Mouse (Mus musculus) adrenal gland, postnatal 10 days (tissue): Measurements from ENCODE around the gene Nfkbid. TPM values are rescaled to one million over a fixed set of nuclear protein-coding genes. Genes with fewer than 3 reads are reported as not detected.
A peak's percentile ranks its signal among the peaks of the same experiment; 100 is the strongest.
"Not testable (repeated sequence)": the region's sequence is repeated elsewhere in the genome, so short reads cannot be mapped to it uniquely, and the experiment has no call there.

Source experiments
- DNase-seq: peaks from one replicate; pipeline ENCODE4 v3.0.0; 2021; ENCODE audit warnings: mixed read lengths
- total RNA-seq, 2 experiments: library from RNA; stranded (reverse); gene quantifications; 2 replicates each; pipeline ENCODE4 v1.2.3; 2021

Gene Nfkbid
- total RNA-seq, 2 experiments from 2014 or later: 2.3 to 2.4 TPM

GRCm38 (mm10) chr7:30464816-30465300, 43.3 kb downstream of the Nfkbid start:
- no peak for DNase-seq

- peak; percentile 65 for DNase-seq
Observed at GRCm38 (mm10) chr7:30472411-30472810, 50.9 kb downstream of the Nfkbid start.

DNA sequence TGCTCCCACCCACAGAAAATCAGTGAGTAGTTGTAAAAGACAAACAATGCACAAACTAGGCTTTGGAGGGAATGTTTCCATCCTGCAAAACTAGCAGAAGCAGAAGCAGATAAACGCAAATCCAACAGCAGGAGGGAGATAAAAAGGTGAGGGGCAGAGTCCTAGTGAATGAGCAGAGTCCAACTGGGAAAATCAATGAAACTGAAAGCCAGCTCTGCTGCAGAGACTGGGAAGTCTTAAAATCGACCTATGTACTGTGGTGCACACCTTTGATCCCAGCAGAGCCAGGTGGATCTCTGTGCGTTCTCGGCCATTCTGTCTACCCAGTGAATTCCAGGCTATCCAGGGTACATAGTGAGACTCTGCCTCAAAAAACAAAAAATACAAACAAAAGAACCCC, 53.5 kb downstream of the Nfkbid start:
- no peak for DNase-seq

GRCm38 (mm10) chr7:30476136-30476535, 54.6 kb downstream of the Nfkbid start:
- not testable (repeated sequence) for DNase-seq

DNA sequence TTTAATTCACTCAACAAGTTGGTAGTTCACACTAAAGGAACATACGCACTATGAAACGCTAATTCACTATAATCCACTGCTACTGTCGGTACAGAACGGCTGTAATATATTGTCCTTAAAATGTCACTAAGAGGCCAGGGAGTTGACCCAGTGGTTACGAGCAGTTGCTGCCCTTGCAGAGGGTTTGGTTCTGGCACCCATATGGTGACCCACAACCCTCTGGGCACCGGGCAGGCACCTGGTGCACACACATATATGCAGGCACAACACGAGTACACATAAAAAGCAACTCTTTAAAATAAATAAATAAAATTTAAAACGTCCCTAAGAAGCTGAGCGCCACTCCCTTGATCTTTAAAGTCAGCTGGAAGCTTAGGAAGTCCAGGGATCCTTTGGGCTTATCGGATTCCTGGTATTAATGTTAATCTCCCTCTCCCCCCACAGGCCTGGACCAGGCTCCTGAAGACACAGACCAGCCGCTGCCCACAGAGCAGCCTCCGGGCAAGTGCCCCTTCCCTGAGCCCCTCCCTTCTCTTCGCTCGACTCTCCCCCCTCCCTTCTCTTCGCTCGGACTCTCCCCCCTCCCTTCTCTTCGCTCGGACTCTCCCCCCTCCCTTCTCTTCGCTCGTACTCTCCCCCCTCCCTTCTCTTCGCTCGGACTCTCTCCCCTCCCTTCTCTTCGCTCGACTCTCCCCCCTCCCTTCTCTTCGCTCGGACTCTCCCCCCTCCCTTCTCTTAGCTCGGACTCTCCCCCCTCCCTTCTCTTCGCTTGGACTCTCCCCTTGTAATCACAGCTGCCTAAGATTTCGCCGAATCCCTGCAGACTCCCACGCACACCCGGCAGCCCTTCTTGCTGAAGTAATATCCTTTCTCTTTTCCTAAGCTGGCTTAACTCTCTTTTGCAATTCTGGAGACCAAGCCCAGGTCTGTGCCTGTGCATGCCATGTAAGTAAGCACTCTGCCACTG, 56.2 kb downstream of the Nfkbid start:
- no peak for DNase-seq

Other genes with a start within 250 kb of the Nfkbid start
- 1,000 to 10,000 TPM; 1,474 to 1,616 TPM for gene Cox7a1, start 237.6 kb upstream of the Nfkbid start, total RNA-seq
- gene Capns1, start 222.9 kb upstream of the Nfkbid start, total RNA-seq: 100 to 1,000 TPM; 444 to 475 TPM
- gene Polr2i, start 189.8 kb upstream of the Nfkbid start, total RNA-seq: 100 to 1,000 TPM; 103 to 108 TPM
- gene Tbcb, start 189.5 kb upstream of the Nfkbid start, total RNA-seq: 10 to 100 TPM; 73.6 to 81.0 TPM
- gene Ovol3, start 186.0 kb upstream of the Nfkbid start, total RNA-seq: not detected
- gene Thap8, start 141.6 kb upstream of the Nfkbid start, total RNA-seq: under 1 TPM; 0.61 to 0.63 TPM
- gene Wdr62, start 141.3 kb upstream of the Nfkbid start, total RNA-seq: 10 to 100 TPM; 12.1 to 14.3 TPM
- gene Clip3, start 130.0 kb upstream of the Nfkbid start, total RNA-seq: 10 to 100 TPM; 31.6 to 36.5 TPM
- 10 to 100 TPM; 46.8 to 49.0 TPM for gene Alkbh6, start 113.0 kb upstream of the Nfkbid start, total RNA-seq
- gene Syne4, start 106.9 kb upstream of the Nfkbid start, total RNA-seq: 10 to 100 TPM; 17.6 to 22.3 TPM
- gene E130208F15Rik, start 100.0 kb upstream of the Nfkbid start, total RNA-seq: 1 to 10 TPM; 2.8 TPM
- 10 to 100 TPM; 17.9 to 19.7 TPM for gene Sdhaf1, start 97.8 kb upstream of the Nfkbid start, total RNA-seq
- 10 to 100 TPM; 13.2 to 15.1 TPM for gene Lrfn3, start 59.0 kb upstream of the Nfkbid start, total RNA-seq
- gene Tyrobp, start 8.0 kb upstream of the Nfkbid start, total RNA-seq: 10 to 100 TPM; 25.8 to 29.1 TPM
- 1 to 10 TPM; 3.7 to 4.9 TPM for gene Hcst, start 1.9 kb upstream of the Nfkbid start, total RNA-seq
- 10 to 100 TPM; 26.1 to 34.3 TPM for gene Aplp1, start 23.8 kb downstream of the Nfkbid start, total RNA-seq
- not detected for gene Kirrel2, start 36.0 kb downstream of the Nfkbid start, total RNA-seq
- gene Nphs1, start 36.6 kb downstream of the Nfkbid start, total RNA-seq: not detected
- 10 to 100 TPM; 26.0 to 56.1 TPM for gene Prodh2, start 71.9 kb downstream of the Nfkbid start, total RNA-seq
- gene Arhgap33, start 113.3 kb downstream of the Nfkbid start, total RNA-seq: 10 to 100 TPM in 1 of 2 experiments, 1 to 10 TPM in 1; 5.0 to 11.7 TPM
- gene Hspb6, start 130.4 kb downstream of the Nfkbid start, total RNA-seq: 10 to 100 TPM; 25.5 to 68.9 TPM
- 10 to 100 TPM in 1 of 2 experiments, 1 to 10 TPM in 1; 5.3 to 10.1 TPM for gene Proser3, start 130.6 kb downstream of the Nfkbid start, total RNA-seq
- gene Lin37, start 138.1 kb downstream of the Nfkbid start, total RNA-seq: 10 to 100 TPM; 34.4 to 40.5 TPM
- gene U2af1l4, start 141.6 kb downstream of the Nfkbid start, total RNA-seq: 10 to 100 TPM; 61.4 to 71.1 TPM
- 1 to 10 TPM; 2.4 to 7.1 TPM for gene Gm49396, start 141.6 kb downstream of the Nfkbid start, total RNA-seq
- 100 to 1,000 TPM; 119 to 128 TPM for gene Psenen, start 141.9 kb downstream of the Nfkbid start, total RNA-seq
- gene Igflr1, start 143.7 kb downstream of the Nfkbid start, total RNA-seq: 1 to 10 TPM; 2.6 to 4.7 TPM
- gene Kmt2b, start 167.0 kb downstream of the Nfkbid start, total RNA-seq: 10 to 100 TPM; 34.9 to 48.7 TPM
- gene Zbtb32, start 177.2 kb downstream of the Nfkbid start, total RNA-seq: under 1 TPM; 0.18 to 0.27 TPM
- gene Upk1a, start 191.1 kb downstream of the Nfkbid start, total RNA-seq: under 1 TPM; 0.33 to 0.48 TPM
- gene Cox6b1, start 204.4 kb downstream of the Nfkbid start, total RNA-seq: 1,000 to 10,000 TPM; 3,012 to 3,285 TPM
- gene Etv2, start 214.1 kb downstream of the Nfkbid start, total RNA-seq: not detected
- gene Rbm42, start 228.6 kb downstream of the Nfkbid start, total RNA-seq: 10 to 100 TPM; 64.5 to 72.9 TPM
- gene Haus5, start 243.3 kb downstream of the Nfkbid start, total RNA-seq: 10 to 100 TPM; 10.5 to 12.4 TPM
- gene Pmis2, start 249.9 kb downstream of the Nfkbid start, total RNA-seq: not detected